Mouse (Mus musculus): ENCODE measurements around the gene Pik3cg.

- TF ChIP-seq MAX (IDR thresholded peaks at IDR 0.05; ENCODE audit: low read depth): no peak
- TF ChIP-seq USF1 (IDR thresholded peaks at IDR 0.05; ENCODE audit: low read depth): no peak
- no peak for TF ChIP-seq POLR2A (IDR thresholded peaks at IDR 0.05; ENCODE audit: insufficient read length, low read depth)
- no peak for TF ChIP-seq MYOD1 (IDR thresholded peaks at IDR 0.05; ENCODE audit: control insufficient read depth in 1 of 3, insufficient read length in 2 of 3, low read depth in 2 of 3)
- TF ChIP-seq E2F4 (IDR thresholded peaks at IDR 0.05; ENCODE audit: insufficient read depth): no peak
- TF ChIP-seq MYOG (IDR thresholded peaks at IDR 0.05; ENCODE audit: control insufficient read depth in 1 of 3, insufficient read depth in 1 of 3, insufficient read length in 2 of 3, low read depth in 2 of 3): no peak
- TF ChIP-seq POLR2AphosphoS2 (IDR thresholded peaks at IDR 0.05; ENCODE audit: insufficient read length, low read depth): no peak
- no peak for TF ChIP-seq SRF (IDR thresholded peaks at IDR 0.05; ENCODE audit: control insufficient read depth, insufficient read length, low read depth)
Observed at GRCm38 (mm10) chr12:32233871-32234270, 25.4 kb upstream of the Pik3cg start.

Data from myocyte (in vitro differentiated cells).